Mouse (Mus musculus) hindbrain, embryonic 13.5 days (tissue): ENCODE results near the gene Gm17535. TPM values are rescaled to one million over a fixed set of nuclear protein-coding genes. Genes with fewer than 3 reads are reported as not detected.
A peak's percentile ranks its signal among the peaks of the same experiment; 100 is the strongest.
"Not testable (repeated sequence)": the region's sequence is repeated elsewhere in the genome, so short reads cannot be mapped to it uniquely, and the experiment has no call there.

Experiments used
- ATAC-seq: fragments of 200-750 bp; cut with Nextera tagmentation; 2 replicates; pipeline ENCODE4 v1.8.0; 2017; ENCODE audit warnings: moderate TSS enrichment; ENCODE audit not compliant: low FRiP score
- H3K27ac ChIP-seq: fragments of 300-500 bp; sonication (generic); 2 replicates; pipeline ENCODE4 v1.5.1; 2015; ENCODE audit warnings: inconsistent platforms, mild to moderate bottlenecking, moderate library complexity
- H3K27me3 ChIP-seq: fragments of 300-500 bp; sonication (generic); 2 replicates; pipeline ENCODE4 v1.6.1; 2015; ENCODE audit warnings: mild to moderate bottlenecking, inconsistent platforms
- H3K36me3 ChIP-seq: fragments of 300-500 bp; sonication (generic); 2 replicates; pipeline ENCODE4 v1.6.1; 2015; ENCODE audit warnings: mild to moderate bottlenecking, inconsistent platforms
- H3K4me1 ChIP-seq: fragments of 300-500 bp; sonication (generic); replicated peaks from 2 replicates; pipeline ENCODE4 v1.6.1; 2015; ENCODE audit warnings: inconsistent platforms
- H3K4me2 ChIP-seq: fragments of 300-500 bp; sonication (generic); 2 replicates; pipeline ENCODE4 v1.6.1; 2015; ENCODE audit warnings: inconsistent platforms, mild to moderate bottlenecking, moderate library complexity
- H3K4me3 ChIP-seq: fragments of 300-500 bp; sonication (generic); 2 replicates; pipeline ENCODE4 v1.5.1; 2015; ENCODE audit warnings: mild to moderate bottlenecking, inconsistent platforms
- H3K9ac ChIP-seq: fragments of 300-500 bp; sonication (generic); 2 replicates; pipeline ENCODE4 v1.6.1; 2015; ENCODE audit warnings: mild to moderate bottlenecking, inconsistent platforms
- H3K9me3 ChIP-seq: fragments of 300-500 bp; sonication (generic); 2 replicates; pipeline ENCODE4 v1.6.1; 2016; ENCODE audit warnings: inconsistent platforms
- WGBS: fragments of 180-500 bp; shearing (Covaris S2); methylation state at CpG from one replicate; pipeline ENCODE4 v1.1.7; 2015; 5-methylcytosine and 5-hydroxymethylcytosine counted together
- microRNA-seq: library from miRNA; unstranded; fragments of <30 nt; microRNA quantifications from one replicate; pipeline ENCODE4, GENCODE M21; 2016
- polyA plus RNA-seq: library from polyadenylated mRNA; unstranded; fragments of >200 nt; fragmentation: Nextera tagmentation; extraction: Ambion mirVana; gene quantifications from 2 replicates; pipeline ENCODE4 v1.2.1, GENCODE M21; 2015

Gm17535 gene
- polyA plus RNA-seq, 1 experiment from 2014 or later, result not detected

DNA sequence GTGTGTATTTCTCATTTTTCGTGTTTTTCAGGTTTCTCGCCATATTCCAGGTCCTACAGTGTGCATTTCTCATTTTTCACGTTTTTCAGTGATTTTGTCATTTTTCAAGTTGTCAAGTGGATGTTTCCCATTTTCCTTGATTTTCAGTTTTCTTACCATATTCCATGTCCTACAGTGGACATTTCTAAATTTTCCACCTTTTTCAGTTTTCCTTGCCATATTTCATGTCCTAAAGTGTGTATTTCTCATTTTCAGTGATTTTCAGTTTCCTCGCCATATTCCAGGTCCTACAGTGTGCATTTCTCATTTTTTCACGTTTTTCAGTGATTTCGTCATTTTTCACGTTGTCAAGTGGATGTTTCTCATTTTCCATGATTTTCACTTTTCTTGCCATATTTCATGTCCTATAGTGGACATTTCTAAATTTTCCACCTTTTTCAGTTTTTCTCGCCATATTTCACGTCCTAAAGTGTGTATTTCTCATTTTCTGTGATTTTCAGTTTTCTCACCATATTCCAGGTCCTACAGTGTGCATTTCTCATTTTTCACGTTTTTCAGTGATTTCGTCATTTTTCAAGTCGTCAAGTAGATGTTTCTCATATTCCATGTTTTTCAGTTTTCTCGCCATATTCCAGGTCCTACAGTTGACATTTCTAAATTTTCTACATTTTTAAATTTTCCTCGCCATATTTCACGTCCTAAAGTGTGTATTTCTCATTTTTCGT, 5.0 kb upstream of the Gm17535 start:
- H3K27me3 ChIP-seq, H3K4me3 ChIP-seq, H3K27ac ChIP-seq, H3K4me2 ChIP-seq, H3K9me3 ChIP-seq, ATAC-seq, H3K9ac ChIP-seq, H3K4me1 ChIP-seq, H3K36me3 ChIP-seq: not testable (repeated sequence)
- 63% methylated on average over 13 of the region's 16 CpGs for WGBS

- not testable (repeated sequence) for H3K9ac ChIP-seq, H3K9me3 ChIP-seq, H3K4me1 ChIP-seq, H3K27ac ChIP-seq, H3K4me3 ChIP-seq, H3K27me3 ChIP-seq, H3K36me3 ChIP-seq, H3K4me2 ChIP-seq
- ATAC-seq, result peak; percentile 43; the same call in 1 of the 2 replicates
- 63% methylated on average over 2 of the region's 10 CpGs for WGBS
Measured at GRCm38 (mm10) chr9:3030677-3031318, 3.6 kb upstream of the Gm17535 start.

GRCm38 (mm10) chr9:3036577-3036976, 2.2 kb downstream of the Gm17535 start, which contains the start of gene Gm10715:
TSS of gene Gm10715 (plus strand) at chr9:3036877.
- not testable (repeated sequence) for H3K36me3 ChIP-seq, H3K4me2 ChIP-seq, H3K9ac ChIP-seq, H3K27ac ChIP-seq, H3K27me3 ChIP-seq, H3K4me3 ChIP-seq, ATAC-seq, H3K4me1 ChIP-seq, H3K9me3 ChIP-seq
- WGBS, result 79% methylated on average over 8 of the region's 8 CpGs

- H3K36me3 ChIP-seq, ATAC-seq: not testable (repeated sequence)
Measured at GRCm38 (mm10) chr9:3038161-3038560, 3.8 kb downstream of the Gm17535 start.

More at GRCm38 (mm10) chr9:3038161-3038560, 3.8 kb downstream of the Gm17535 start:
- not testable (repeated sequence) for H3K27me3 ChIP-seq, H3K27ac ChIP-seq, H3K4me1 ChIP-seq, H3K9ac ChIP-seq, H3K4me2 ChIP-seq, H3K4me3 ChIP-seq, H3K9me3 ChIP-seq
- WGBS, result 67% methylated on average over 4 of the region's 4 CpGs

Small RNAs within 50 kb of the gene (microRNA-seq; reads per million reads assigned to microRNA genes)
- not detected for gene Mir101c

Other genes starting within 250 kb of the Gm17535 start
- gene Gm10722, start 33.7 kb upstream of the Gm17535 start, polyA plus RNA-seq, result not detected in 2 replicates
- gene Gm11168, start 31.3 kb upstream of the Gm17535 start, polyA plus RNA-seq, result 0.39 TPM in 1 of 2 replicates, not detected in the other
- 0.47 TPM in 1 of 2 replicates, not detected in the other for gene Gm10721, start 21.5 kb upstream of the Gm17535 start, polyA plus RNA-seq
- gene Gm10720, start 18.9 kb upstream of the Gm17535 start, polyA plus RNA-seq, result not detected in 2 replicates
- gene Gm10719, start 17.2 kb upstream of the Gm17535 start, polyA plus RNA-seq, result 0.75 and 0.81 TPM in 2 replicates
- gene Gm10718, start 11.1 kb upstream of the Gm17535 start, polyA plus RNA-seq, result 1.7 and 2.0 TPM in 2 replicates
- gene Gm10717, start 9.2 kb upstream of the Gm17535 start, polyA plus RNA-seq, result 1.5 and 2.0 TPM in 2 replicates
- gene Gm10715, start 2.3 kb downstream of the Gm17535 start, polyA plus RNA-seq, result not detected in 2 replicates